Mouse (Mus musculus): ENCODE data around the gene Akt1s1.
A peak's percentile ranks its signal among the peaks of the same experiment; 100 is the strongest.

Akt1s1 gene

DNA sequence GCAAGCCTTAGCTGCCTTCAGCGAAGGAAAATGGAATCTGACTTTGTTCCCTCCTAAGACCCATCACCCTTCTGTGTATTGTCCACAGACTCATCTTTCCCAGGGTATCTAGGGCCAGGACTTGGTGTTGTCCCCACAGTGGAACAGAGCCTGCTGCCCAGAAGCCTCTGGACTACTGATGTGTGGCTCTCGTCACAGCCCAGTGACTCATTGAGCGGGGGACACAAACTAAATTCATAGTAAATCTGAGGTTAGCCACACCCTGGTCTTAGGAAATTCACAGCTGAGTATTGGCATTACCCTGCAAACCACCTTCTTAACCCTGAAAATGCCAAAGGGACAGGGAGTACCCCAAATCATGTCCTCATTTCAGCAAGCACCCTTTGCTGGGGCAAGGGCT lies 22.0 kb upstream of the Akt1s1 start:
- no peak for DNase-seq

- DNase-seq, result no peak
Measured at GRCm38 (mm10) chr7:44828706-44829105, 20.1 kb upstream of the Akt1s1 start.

GRCm38 (mm10) chr7:44832763-44833162 lies 16.0 kb upstream of the Akt1s1 start:
- no peak for DNase-seq

- no peak for DNase-seq
Measured at GRCm38 (mm10) chr7:44835373-44836015, 13.3 kb upstream of the Akt1s1 start.

DNA sequence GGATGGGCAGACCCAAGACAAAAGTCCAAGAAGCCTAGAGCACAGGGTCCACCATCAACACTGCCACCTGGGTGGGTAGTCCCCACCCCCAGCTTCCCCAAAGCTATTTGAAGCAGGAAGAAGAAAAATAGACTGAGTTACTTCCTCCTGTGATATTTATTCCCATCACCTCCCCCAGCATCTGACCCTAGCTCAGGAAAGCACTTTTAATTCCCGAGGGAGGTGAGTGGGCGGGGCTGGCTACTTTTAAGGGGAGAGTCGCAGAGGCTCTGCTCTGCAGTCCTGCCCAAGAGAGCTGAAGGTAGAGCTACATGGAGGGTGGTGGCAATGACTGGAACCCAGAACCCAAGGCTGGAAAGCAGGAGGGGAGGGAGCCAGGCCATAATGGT lies 12.8 kb upstream of the Akt1s1 start:
- DNase-seq, result peak; percentile 39 to 55

DNA sequence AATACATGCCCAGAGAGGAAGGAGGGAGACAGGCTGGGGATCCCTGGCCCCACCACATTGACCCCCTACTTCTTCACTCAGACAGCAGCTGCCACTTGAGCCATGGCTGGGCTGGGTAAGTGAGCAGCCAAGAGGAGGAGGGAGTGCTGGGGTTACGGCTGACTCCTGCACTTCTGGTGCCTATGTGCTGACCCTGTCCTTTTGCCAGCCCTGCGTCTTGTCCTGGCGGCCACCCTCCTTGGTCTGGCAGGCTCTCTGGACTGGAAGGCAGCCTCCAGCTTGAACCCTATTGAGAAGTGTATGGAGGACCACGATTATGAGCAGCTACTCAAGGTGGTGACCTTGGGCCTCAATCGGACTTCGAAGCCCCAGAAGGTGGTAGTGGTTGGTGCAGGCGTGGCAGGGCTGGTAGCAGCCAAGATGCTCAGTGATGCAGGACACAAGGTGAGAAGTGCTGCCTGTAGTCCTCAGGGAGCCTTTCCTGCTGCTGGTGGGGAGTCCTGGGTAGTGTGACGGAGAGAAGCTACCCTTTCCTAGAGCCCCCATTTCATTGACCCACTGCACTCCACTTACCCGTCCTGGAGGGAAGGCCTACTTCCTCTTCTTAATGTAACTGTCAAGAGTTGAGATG lies 12.3 kb upstream of the Akt1s1 start:
- DNase-seq, result no peak

DNA sequence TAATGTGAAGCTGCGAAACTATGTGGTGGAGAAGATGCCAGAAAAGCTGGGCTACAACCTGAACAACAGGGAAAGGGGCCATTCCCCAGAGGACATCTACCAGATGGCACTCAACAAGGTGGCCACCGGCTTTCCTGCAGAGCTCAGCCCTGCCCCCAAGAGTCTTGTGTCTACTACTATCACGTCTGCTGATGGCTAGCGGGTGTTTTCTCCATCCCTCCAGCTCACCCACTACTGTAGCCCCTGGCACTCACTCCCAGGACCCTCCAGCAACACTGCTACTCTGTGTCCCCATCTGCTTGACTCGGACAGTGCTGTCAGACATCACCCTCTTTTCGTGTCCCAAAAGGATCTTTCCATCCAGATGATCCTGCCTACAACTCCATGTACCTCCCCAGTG lies 10.7 kb upstream of the Akt1s1 start:
- DNase-seq, result no peak

- DNase-seq, result no peak
Measured at GRCm38 (mm10) chr7:44839171-44839490, 9.7 kb upstream of the Akt1s1 start.

- peak; percentile 63 to 76 for DNase-seq
Measured at GRCm38 (mm10) chr7:44839491-44840191, 9.2 kb upstream of the Akt1s1 start.

- DNase-seq, result no peak
Measured at GRCm38 (mm10) chr7:44840426-44840825, 8.4 kb upstream of the Akt1s1 start.

- no peak for DNase-seq
Measured at GRCm38 (mm10) chr7:44841825-44842463, 6.8 kb upstream of the Akt1s1 start.

DNA sequence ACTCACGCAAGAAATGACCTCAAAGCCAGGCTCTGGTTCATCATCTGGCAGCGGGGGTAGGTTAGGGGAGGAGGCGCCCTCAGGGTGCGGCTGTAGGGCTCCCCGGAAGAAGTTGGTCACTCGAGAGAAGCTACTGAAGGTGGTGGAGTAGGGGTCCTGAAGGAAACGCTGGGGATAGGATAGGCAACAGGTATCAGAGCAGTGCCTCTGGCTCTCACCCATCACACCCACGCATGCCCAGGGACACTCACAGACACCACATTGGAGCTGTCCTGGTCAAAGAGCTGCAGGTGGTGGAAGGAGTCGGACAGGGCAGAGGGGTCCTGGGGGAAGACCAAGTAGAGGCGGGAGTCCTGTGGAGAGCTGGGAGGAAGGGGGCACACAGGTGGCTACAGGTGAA lies 3.8 kb upstream of the Akt1s1 start:
- no peak for DNase-seq

DNA sequence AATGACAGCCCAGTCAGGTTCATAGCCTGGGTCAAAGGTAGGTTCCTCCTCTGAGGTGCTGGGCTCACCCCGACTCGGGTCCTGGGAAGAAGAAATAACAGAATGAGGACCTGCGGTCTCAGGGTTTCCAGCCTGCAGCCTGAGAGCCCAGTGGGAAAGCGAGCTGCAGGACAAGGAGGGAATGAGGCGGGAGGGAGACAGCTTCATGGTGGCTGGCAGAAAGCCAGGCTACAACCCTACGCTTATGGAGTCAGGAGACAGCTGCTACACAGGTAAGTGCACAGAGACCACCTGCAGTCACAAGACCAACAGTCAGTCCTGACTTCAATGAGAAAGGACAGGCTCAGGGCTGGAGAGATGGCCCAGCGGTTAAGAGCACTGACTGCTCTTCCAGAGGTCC lies 2.0 kb upstream of the Akt1s1 start:
- no peak for DNase-seq

GRCm38 (mm10) chr7:44847772-44848171 lies 1.0 kb upstream of the Akt1s1 start:
- no peak for DNase-seq

DNA sequence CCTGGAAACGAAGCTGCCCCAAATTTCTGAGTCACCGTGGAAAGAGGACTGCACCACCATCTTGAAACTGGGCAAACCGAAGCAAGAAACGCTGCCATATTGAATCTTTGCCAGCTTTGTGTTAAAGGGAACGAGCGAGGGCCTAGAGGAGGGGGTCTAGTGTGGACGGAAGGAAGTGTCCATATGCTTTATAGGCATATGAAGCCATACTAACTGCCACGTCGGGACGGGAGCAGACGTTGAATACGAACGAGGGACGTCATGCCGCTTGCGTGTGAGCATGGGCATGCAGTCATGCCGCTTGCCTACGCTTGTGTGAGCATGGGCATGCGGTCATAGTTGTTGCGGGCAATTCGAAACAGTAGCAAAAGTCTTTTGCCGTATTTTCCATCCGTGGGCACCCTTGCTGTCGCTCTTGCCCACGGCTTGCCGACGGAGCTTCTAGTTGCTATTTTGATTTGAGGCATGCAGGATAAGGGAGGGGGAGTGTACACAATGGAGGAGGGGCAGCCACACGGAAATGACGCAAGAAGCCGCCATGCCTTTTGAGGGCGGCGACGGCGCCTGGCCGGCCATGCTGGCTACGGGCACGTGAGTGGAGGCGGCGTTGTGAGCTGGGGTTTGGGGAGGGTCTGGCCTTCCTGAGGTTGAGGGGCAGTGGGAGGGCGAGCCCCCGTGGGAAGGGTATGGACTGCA lies 773 bp downstream of the Akt1s1 start:
- DNase-seq, result peak; percentile 91 to 95

DNA sequence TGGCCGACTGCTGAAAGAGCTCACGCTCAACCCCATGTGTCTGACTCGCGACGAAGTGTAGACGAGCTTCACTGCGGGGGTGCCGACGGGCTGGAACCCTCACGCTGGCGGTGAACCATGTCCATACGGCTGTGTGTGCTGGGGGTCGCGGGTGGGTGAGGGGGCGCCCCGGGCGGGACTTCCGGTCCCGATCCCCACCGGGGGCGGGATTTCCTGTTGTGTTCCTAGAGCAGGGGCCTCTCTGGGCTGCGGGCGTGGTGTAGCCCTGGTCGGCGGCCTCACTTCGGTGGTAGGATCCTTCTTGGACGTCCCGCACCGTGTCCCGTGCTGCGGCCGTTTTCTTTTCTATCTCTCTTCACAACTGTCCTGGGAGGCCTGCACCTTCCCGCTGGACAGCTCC lies 1.4 kb downstream of the Akt1s1 start:
- DNase-seq, result peak; percentile 87 to 92

DNA sequence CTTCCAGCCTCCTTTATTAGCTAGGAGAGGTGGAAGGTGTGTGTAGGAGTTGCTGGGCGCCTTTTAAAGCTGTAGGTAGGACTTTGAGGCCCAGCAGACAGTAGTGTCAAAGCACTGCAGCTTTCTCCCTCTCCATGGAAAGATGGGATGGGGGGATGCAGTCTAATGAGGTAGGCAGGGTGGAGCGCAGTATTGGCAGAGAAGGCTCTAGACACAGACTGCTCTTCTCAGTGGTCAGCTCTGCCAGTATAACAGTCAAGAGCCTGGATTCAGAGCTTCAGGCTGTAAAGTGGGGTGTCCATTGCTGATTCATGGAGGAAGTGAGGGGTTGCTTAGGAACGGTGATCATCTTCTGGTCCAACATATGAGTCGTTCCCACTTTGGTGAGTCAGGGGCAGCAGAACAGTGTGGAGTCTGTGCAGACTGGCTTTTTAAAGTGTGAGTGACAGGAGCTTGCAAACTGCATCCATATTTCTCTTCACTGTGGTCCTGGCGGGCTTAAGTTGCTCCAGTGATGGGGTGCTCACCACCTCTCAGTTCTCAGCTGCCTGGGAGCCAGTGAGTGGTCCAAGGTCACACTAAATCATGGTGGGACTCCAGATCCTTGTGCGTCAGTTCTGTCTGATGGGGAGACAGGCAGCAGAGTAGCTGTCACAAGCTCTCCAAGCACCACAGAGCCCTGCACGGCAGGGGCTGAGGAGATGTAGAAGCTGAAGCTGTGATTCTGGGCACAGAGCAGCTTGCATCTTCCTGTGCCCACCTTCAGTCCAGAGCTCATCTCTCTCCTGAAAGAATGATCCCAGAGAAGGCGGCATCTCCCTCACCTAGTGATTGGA lies 2.2 kb downstream of the Akt1s1 start:
- DNase-seq, result no peak

- no peak for DNase-seq
Measured at GRCm38 (mm10) chr7:44851625-44852234, 2.9 kb downstream of the Akt1s1 start.

DNA sequence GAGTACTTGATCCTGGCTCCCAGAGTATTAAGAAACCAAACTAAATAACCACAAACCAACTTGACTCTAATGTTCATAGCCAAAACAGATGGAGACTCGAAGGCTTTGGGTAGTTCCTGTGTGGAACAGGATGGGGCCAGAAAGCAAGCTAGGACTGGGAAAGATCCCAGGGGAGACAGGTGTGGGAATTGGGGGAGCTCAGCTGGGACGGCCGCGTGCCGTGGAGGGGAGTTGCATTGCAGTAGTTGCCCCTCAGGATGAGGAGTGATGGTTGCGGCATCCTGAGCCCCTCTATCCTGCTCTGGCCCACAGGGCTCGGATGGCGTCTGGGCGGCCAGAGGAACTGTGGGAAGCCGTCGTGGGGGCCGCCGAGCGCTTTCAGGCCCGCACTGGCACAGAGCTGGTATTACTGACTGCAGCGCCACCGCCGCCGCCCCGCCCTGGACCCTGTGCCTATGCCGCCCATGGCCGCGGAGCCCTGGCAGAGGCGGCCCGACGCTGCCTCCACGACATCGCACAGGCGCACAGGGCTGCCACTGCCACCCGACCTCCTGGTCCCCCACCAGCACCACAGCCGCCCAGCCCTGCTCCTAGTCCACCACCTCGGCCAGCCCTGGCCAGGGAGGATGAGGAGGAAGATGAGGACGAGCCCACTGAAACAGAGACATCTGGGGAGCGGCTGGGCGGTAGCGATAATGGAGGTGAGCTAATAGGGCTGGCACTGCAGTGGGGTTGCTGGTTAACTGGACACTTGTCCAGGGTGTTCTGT lies 3.7 kb downstream of the Akt1s1 start:
- DNase-seq, result no peak

- no peak for DNase-seq
Measured at GRCm38 (mm10) chr7:44853065-44853464, 4.3 kb downstream of the Akt1s1 start.

All from kidney, postnatal 4 days (tissue).